Mouse (Mus musculus): ENCODE measurements around the gene Ankrd36.

Ankrd36 gene

GRCm38 (mm10) chr11:5734323-5734722, 164.8 kb downstream of the Ankrd36 start:
- no peak for DNase-seq (ENCODE audit: low read depth in 2 of 2, low spot score in 2 of 2)

DNA sequence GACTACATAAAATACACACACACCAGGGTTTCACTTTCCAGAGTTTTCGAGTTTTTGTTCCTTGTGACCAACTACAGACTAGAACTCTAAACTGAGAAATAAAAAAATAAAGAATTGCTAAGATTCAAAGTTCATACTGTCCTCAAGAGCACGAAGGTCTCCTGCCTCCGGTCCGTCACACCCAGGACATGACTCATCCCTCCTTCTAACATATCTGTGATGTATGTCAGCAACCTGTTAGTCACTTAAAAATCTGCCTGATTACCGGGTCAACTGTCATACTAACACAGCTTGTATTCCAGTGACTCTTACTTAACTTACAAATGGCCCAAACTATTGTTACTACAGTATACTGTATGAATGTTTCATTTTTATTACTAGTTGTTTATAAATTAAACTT, 167.7 kb downstream of the Ankrd36 start:
- no peak for DNase-seq (ENCODE audit: low read depth in 2 of 2, low spot score in 2 of 2)

All from CD8-positive naive resting alpha-beta T cell, adult 2 months (primary cell).